In genomic region chr1:182089600-182090297, GRCm38 (mm10) we compare ENCODE assay signal across 8 mouse cellular contexts. TPM values are rescaled to one million over a fixed set of nuclear protein-coding genes. Genes with fewer than 3 reads are reported as not detected.
DNase-seq lines count a peak whose midpoint lies in the region; ATAC-seq and TF ChIP-seq lines count a peak whose summit lies in the region.

No protein-coding gene starts in this region.

- dilution Hi-C loops in CH12.LX (cut with MboI; ENCODE audit: extremely low pct_ligation_motif_present, extremely low pct_unique_long_range_greater_than_20kb, low sequenced_read_pairs), result no loop called here

- TF ChIP-seq EP300 in CH12.LX (IDR thresholded peaks at IDR 0.05; ENCODE audit: low read length), result no peak

- H3K4me2 ChIP-seq in CH12.LX (ENCODE audit: insufficient read depth, low read depth, poor library complexity, severe bottlenecking), result peak overlapping the region; percentile 27
- H3K4me2 ChIP-seq in limb, embryonic 15.5 days, result no peak overlapping the region

- H3K27ac ChIP-seq in gastrocnemius, adult 2 months, result peak overlapping the region; percentile 61
- peak overlapping the region; percentile 97 for H3K27ac ChIP-seq in CH12.LX (ENCODE audit: insufficient read depth, low read depth)
- H3K27ac ChIP-seq in embryonic fibroblast, embryonic 13.5 days (ENCODE audit: insufficient read depth, low read length), result peak overlapping the region; percentile 68
- peak overlapping the region; percentile 83 for H3K27ac ChIP-seq in limb, embryonic 15.5 days

- in situ Hi-C loops in CH12.LX (cut with MboI; ENCODE audit: low pct_ligation_motif_present, low pct_unique_long_range_greater_than_20kb, low sequenced_read_pairs), result loop anchor here (5.0 kb wide), 1 partner anchor 67 kb away; no protein-coding TSS in a partner anchor

- no peak for TF ChIP-seq POLR2A in CH12.LX (IDR thresholded peaks at IDR 0.05; ENCODE audit: low read depth, low read length)
- no peak for TF ChIP-seq POLR2A in embryonic fibroblast, embryonic 13.5 days (IDR thresholded peaks at IDR 0.05; ENCODE audit: low read depth, low read length)

- H3K9me3 ChIP-seq in CH12.LX (replicated peaks; ENCODE audit: low read length), result no peaks in the 10 kb centered on the region
- no peaks in the 10 kb centered on the region for H3K9me3 ChIP-seq in limb, embryonic 15.5 days

- H3K4me1 ChIP-seq in CH12.LX (ENCODE audit: control insufficient read depth in 1 of 2, insufficient read depth in 2 of 2), result peaks cover 45 to 79% of the 10 kb centered on the region in 2 experiments
- H3K4me1 ChIP-seq in embryonic fibroblast, embryonic 13.5 days (ENCODE audit: control insufficient read depth, insufficient read depth, low read length), result peaks cover 21% of the 10 kb centered on the region; the same call in 1 of the 2 replicates
- H3K4me1 ChIP-seq in limb, embryonic 15.5 days, result peaks cover 49% of the 10 kb centered on the region

- 0 out of 2 replicates have a peak overlapping the region, but pooled peaks have one; percentile 3 for H3K4me3 ChIP-seq in gastrocnemius, adult 2 months
- peak overlapping the region in 1 of 3 experiments; percentile 1 for H3K4me3 ChIP-seq in CH12.LX (replicated peaks in 1 of 3; ENCODE audit: low read depth in 2 of 3, low read length in 2 of 3, poor library complexity in 1 of 3)
- H3K4me3 ChIP-seq in embryonic fibroblast, embryonic 13.5 days (ENCODE audit: insufficient read depth, low read length), result no peak overlapping the region
- no peak overlapping the region for H3K4me3 ChIP-seq in limb, embryonic 15.5 days

- no peak; the same call in 1 of the 2 replicates for TF ChIP-seq RAD21 in CH12.LX (IDR thresholded peaks at IDR 0.05; ENCODE audit: low read depth, low read length)

- intact Hi-C loops in gastrocnemius, adult 2 months (cut with DNase I), result no loop called here

- H3K9ac ChIP-seq in CH12.LX (ENCODE audit: insufficient read depth, low read depth), result peak overlapping the region; percentile 75
- H3K9ac ChIP-seq in limb, embryonic 15.5 days, result no peak overlapping the region

- no peak for TF ChIP-seq CTCF in gastrocnemius, adult 2 months (IDR thresholded peaks at IDR 0.05)
- TF ChIP-seq CTCF in CH12.LX (conservative IDR thresholded peaks at IDR 0.05 in 1 of 2, IDR thresholded peaks at IDR 0.05 in 1 of 2; ENCODE audit: low read depth in 2 of 2, low read length in 2 of 2), result no peak
- no peak for TF ChIP-seq CTCF in embryonic fibroblast, embryonic 13.5 days (IDR thresholded peaks at IDR 0.05; ENCODE audit: borderline replicate concordance, insufficient read depth, low read length)

- no peaks in the 10 kb centered on the region for H3K36me3 ChIP-seq in CH12.LX (replicated peaks in 1 of 2; ENCODE audit: control insufficient read depth in 1 of 2, insufficient read depth in 1 of 2, low read length in 1 of 2)
- no peaks in the 10 kb centered on the region for H3K36me3 ChIP-seq in limb, embryonic 15.5 days

- WGBS in limb, embryonic 15.5 days, result 33% methylated on average over 15 of the region's 15 CpGs

- no peak for ATAC-seq in limb, embryonic 15.5 days (ENCODE audit: insufficient number of reproducible peaks, low FRiP score, low TSS enrichment, low read depth)

- H3K79me2 ChIP-seq in CH12.LX (replicated peaks; ENCODE audit: control insufficient read depth, extremely low read depth, insufficient read depth, poor library complexity, severe bottlenecking), result no peaks in the 10 kb centered on the region; the same call in 1 of the 2 replicates

- no peaks in the 10 kb centered on the region for H3K27me3 ChIP-seq in CH12.LX (replicated peaks)
- no peaks in the 10 kb centered on the region for H3K27me3 ChIP-seq in limb, embryonic 15.5 days

- no peak for DNase-seq in gastrocnemius, adult 2 months
- no peak for DNase-seq in gastrocnemius, adult 18-20 months (ENCODE audit: low spot score)
- no peak for DNase-seq in CH12.LX (ENCODE audit: extremely low read depth)
- no peak for DNase-seq in B cell, adult 2 months
- no peak for DNase-seq in kidney, adult 9 months
- DNase-seq in thymus, postnatal 4 days, result no peak

TF ChIP-seq in CH12.LX, 34 proteins besides CTCF, POLR2A, EP300 and RAD21:
- peak; percentile 89 for TF ChIP-seq MYC (IDR thresholded peaks at IDR 0.05; ENCODE audit: low read depth, low read length)
- peak; percentile 94 for TF ChIP-seq MAX (IDR thresholded peaks at IDR 0.05; ENCODE audit: low read length)
- TF ChIP-seq USF2 (conservative IDR thresholded peaks at IDR 0.05; ENCODE audit: low read depth, low read length), result peak; percentile 35; the same call in 1 of the 2 replicates
- TF ChIP-seq BHLHE40 (IDR thresholded peaks at IDR 0.05; ENCODE audit: low read depth, low read length), result peak; percentile 32; the same call in 1 of the 2 replicates
- no peak for TF ChIP-seq MAZ (IDR thresholded peaks at IDR 0.05; ENCODE audit: low read depth, low read length)
- TF ChIP-seq TCF12 (IDR thresholded peaks at IDR 0.05; ENCODE audit: low read depth, low read length), result 0 out of 2 replicates have a peak, but pooled peaks have one; percentile 29
- TF ChIP-seq JUND (conservative IDR thresholded peaks at IDR 0.05; ENCODE audit: low read depth, low read length), result no peak
- TF ChIP-seq MXI1 (IDR thresholded peaks at IDR 0.05; ENCODE audit: low read depth, low read length), result peak; percentile 72; the same call in 1 of the 2 replicates
- peak; percentile 41; the same call in 1 of the 2 replicates for TF ChIP-seq IRF4 (IDR thresholded peaks at IDR 0.05; ENCODE audit: low read depth, low read length)
- peak; percentile 54 for TF ChIP-seq USF1 (IDR thresholded peaks at IDR 0.05; ENCODE audit: low read depth, low read length)
- no peak; the same call in 1 of the 2 replicates for TF ChIP-seq ETS1 (conservative IDR thresholded peaks at IDR 0.05; ENCODE audit: low read depth, low read length)

RNA-seq across cellular contexts. Expression of gene Srp9, which starts 34.8 kb away (rescaled TPM):
- 10 to 100 TPM; 41.1 to 44.9 TPM for total RNA-seq in gastrocnemius, adult 2 months (2021)
- total RNA-seq in gastrocnemius, adult 18-20 months (2021), result 10 to 100 TPM; 43.1 to 44.7 TPM
- total RNA-seq in CH12.LX (2012; rRNA removed), result 135 and 154 TPM in 2 replicates
- 221 and 235 TPM in 2 replicates for total RNA-seq in CH12.LX (2014; rRNA removed)
- 138 and 153 TPM in 2 replicates for polyA plus RNA-seq in CH12.LX (2012; ENCODE audit: insufficient read length, low read depth)
- polyA plus RNA-seq in embryonic fibroblast, embryonic 13.5 days (2011; ENCODE audit: insufficient read length, low read depth, missing spikeins), result 86.9 and 91.6 TPM in 2 replicates
- polyA plus RNA-seq in limb, embryonic 15.5 days (2015; fragmentation: Nextera tagmentation; extraction: Ambion mirVana), result 155 and 163 TPM in 2 replicates
